Mouse (Mus musculus) CH12F3 (cell line): ENCODE data around the gene Lpar1.

Experiments used
- in situ Hi-C: fragments of 300-500 bp; cut with MboI; formaldehyde crosslinking; loops from 2 replicates; pipeline ENCODE4 v1.14.3; 2020; ENCODE audit warnings: low sequenced_read_pairs

Lpar1 gene

GRCm38 (mm10) chr4:58511554-58511953 is 42.1 kb downstream of the Lpar1 start:
- in situ Hi-C loops: no loop called here

DNA sequence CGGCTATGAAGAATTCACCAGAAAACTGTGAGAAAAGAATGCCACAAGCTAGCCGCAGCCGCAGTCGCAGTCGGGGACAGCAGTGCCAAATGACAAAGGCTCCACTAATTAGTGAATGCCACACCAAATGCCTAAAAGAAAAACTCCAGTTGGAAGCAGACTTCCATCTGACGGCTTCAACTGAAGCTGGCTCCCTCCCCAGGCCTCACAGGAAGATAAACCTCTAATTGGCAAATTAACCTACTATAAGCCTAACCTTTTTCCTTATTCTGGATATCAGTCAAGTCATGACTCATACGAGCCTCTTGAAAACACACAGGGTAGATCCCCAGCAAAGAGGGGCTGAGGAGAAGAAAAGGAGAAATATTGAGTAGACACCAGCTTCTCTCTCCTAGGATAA is 44.9 kb downstream of the Lpar1 start:
- in situ Hi-C loops: no loop called here

GRCm38 (mm10) chr4:58507536-58507935 is 46.2 kb downstream of the Lpar1 start:
- in situ Hi-C loops: no loop called here

GRCm38 (mm10) chr4:58506539-58507527 is 46.9 kb downstream of the Lpar1 start:
- in situ Hi-C loops: no loop called here

DNA sequence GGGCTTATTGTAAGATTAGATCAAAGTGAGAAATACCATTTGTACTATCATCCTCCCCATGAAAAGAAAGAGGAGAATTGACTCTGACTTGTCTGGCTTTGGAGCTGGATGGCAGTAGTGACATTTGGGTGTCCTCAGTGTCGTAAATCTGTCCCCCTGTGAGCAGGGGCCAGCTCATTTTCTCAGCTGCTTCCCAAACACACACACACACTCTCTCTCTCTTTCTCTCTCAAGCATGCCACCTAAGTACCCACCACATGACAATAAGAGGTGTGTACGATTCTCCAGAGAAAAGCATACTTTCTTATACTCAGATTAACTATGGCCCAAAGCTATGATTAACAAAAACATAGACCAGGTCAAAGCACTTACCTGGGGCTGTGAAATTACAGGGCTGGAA is 49.4 kb downstream of the Lpar1 start:
- in situ Hi-C loops: no loop called here

DNA sequence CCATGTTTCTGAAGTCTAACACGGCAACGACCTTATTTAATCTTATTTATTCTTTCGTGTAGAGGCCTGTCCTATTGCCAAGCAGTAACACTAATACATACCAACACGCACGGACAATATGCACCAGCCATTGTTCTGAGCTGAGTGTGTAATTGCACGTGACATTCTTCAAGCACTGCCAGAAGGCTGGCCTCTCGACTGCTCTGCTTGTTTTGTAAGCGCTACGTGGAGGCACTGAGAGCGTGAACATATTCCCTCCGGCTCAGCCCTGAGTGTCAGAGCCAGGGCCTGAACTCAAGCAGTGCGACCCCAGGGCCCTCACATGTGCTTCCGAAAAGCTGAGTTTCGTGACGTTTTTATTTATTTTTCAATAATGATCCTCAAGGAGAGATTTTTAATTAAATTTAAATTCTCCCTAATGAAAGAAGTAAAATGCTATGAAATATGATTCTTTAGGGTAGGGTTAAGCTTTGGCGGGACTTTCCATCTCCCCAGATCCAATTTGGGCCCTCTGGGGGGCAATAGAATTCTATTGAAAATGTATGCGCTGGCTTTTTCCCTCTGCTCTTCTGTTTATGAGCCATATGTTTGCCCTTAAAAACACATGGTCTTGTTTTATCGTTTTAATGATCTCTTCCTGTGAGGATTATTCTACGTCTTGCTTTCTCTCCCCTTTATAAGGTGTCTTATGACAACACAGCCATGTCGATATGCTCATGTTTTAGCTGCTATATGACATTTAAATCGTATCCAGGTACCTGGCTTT is 52.5 kb downstream of the Lpar1 start:
- in situ Hi-C loops: no loop called here

GRCm38 (mm10) chr4:58499831-58500230 is 53.9 kb downstream of the Lpar1 start:
- in situ Hi-C loops: no loop called here

DNA sequence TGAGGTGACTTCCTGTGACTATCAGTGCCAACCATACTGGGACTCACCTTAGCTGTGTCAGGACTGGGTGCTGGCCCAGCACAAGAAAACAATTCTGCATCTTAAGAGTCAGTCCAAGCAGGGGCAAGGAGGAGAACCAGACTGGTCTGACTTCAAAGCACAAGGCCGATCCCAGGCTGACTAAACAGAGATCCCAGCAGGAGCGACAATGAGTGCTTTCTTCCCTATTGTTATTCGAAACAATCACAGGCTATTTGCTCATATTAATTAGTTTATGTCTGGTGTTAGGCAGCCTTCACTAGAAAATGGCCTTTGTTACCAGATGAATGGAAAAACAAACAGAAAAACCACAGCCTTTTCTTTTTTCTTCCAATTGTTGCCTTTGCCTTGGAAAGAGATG is 54.5 kb downstream of the Lpar1 start:
- in situ Hi-C loops: no loop called here

DNA sequence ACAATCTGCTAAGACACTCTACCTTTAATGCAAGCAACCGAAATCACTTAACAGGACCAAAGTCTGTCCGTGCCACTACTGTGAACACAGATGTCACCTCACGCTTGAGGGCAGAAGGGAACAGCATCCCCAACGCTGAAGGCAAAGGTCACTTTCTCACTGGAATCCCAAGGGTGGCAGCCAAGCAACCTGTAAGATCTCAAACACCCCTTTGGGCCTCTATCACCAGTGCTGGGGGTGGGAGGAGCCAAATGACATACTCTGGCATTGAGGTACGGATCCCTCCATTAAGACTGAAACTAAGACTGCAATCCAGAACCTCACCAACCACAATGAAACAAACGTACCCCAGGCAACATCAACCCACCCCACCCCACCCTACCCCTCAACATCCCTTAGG is 55.0 kb downstream of the Lpar1 start:
- in situ Hi-C loops: no loop called here

GRCm38 (mm10) chr4:58497284-58497683 is 56.4 kb downstream of the Lpar1 start:
- in situ Hi-C loops: no loop called here

GRCm38 (mm10) chr4:58496743-58497142 is 57.0 kb downstream of the Lpar1 start:
- in situ Hi-C loops: no loop called here

- in situ Hi-C loops: no loop called here
These were observed 62.0 kb downstream of the Lpar1 start for GRCm38 (mm10) chr4:58491742-58492141.

DNA sequence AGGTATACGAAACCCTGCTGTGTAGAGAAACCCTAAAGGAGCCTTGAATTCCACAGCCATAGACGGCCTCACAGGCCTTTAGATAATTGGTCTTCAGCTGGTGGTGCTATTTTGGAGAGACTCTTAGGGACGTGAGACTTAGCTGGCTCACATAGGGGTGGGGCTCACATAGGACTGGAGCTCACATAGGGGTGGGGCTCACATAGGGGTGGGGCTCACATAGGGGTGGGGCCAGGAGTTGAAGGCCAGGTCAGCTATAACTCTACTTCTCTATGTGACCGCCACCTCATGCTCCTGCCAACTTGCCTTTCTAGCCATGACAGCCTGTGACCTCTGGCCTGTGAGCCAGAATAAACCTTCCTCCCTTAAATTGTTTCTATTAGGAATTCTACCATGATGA is 63.3 kb downstream of the Lpar1 start:
- in situ Hi-C loops: no loop called here

- in situ Hi-C loops: no loop called here
These were observed 75.1 kb downstream of the Lpar1 start for GRCm38 (mm10) chr4:58478564-58478963.

DNA sequence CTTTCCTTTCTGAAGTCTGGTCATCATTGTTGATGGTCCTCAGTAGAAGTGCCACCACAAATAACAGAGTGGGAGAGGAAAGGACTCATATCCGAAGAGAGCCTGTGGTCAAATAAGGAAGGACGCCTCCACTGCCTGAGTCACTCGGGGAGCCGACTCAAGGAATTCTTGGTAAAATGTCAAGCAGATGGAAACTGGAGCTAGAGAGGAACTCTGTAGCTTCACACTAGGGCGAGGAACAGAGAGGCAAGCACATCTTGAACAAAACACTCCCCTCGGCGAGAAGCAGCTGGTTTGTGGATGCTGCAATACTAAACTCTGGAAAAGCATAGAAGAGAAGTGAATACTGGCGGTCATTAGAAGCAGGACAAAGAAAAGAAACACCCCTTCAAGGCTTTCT is 76.0 kb downstream of the Lpar1 start:
- in situ Hi-C loops: no loop called here

- in situ Hi-C loops: no loop called here
These were observed 82.3 kb downstream of the Lpar1 start for GRCm38 (mm10) chr4:58471203-58471910.

DNA sequence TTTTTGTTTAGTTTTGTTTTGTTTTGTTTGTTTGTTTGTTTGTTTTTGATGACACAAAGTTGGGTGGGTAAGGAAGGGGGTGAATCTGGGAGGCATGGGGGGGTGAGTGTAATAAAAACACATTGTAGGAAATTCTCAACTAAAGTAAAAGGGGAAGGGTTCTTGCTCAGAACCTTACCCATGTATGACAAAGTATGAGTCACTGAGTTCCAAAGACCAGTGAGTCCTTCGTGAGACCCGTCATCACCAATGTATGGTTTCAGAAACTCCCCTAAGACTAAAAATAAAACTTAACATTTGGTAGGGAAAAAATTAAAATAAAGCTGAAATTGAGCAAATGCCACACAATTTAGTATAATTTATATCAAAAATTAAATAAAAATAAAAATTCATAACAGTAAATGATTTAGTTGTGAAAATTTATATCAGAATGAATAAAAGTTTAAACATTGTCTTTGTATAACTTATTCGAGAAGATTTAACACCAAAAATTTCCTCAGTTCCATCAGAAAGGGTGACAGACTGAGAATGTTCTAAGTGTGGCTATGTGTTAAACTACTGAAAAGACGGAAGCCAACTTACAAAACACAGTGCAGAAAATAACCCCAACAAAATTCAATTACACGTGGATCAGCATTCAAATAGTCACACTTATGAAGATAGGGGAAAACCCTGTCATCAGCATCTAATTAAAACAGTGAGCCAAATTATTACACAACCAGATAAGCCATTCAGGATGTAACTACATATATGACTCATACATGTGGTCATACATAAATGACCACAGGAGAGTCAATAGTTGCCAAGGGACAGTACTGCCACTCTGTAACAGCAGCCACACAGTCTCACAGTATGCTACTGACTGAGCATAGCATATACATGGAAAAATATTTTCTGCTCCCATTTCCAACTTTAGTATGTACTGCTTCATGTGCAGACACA is 83.8 kb downstream of the Lpar1 start:
- in situ Hi-C loops: no loop called here

DNA sequence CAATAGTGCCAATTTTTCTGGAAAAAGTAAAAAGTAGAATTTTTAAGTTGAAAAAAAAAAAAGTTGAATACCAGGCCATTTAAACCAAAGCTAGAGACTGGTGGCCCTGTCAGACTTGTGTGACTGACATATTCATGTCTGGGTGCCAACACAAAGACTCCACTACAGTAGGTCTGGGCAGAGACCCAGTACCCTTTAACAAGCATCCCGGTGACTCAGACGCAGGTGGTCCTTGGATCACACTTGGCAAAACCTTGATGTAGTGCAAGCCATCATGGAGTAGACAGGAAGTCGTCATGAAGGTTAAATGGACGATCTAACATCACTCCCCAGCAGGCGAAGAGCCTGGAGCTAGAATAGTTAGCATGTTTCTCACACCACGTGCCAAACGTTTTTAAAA is 84.7 kb downstream of the Lpar1 start:
- in situ Hi-C loops: no loop called here

GRCm38 (mm10) chr4:58465586-58465985 is 88.1 kb downstream of the Lpar1 start:
- in situ Hi-C loops: no loop called here
